Mouse (Mus musculus) spleen, adult 2 months (tissue): ENCODE measurements around the gene Ostf1. TPM values are rescaled to one million over a fixed set of nuclear protein-coding genes. Genes with fewer than 3 reads are reported as not detected.

Experiments used
- DNase-seq, 2 experiments: peaks; one replicate each; pipeline versions ENCODE4 v3.0.0 to v3.0.0-alpha.2; 2012 to 2021; ENCODE audit warnings: low spot score in 2 of 2, low read depth in 1 of 2
- H3K27ac ChIP-seq: fragments of 200-500 bp; 2 replicates; pipeline ENCODE4 v1.5.1; 2012; ENCODE audit warnings: low read length, inconsistent platforms; ENCODE audit not compliant: insufficient read depth
- H3K27me3 ChIP-seq: fragments of 200-500 bp; 2 replicates; pipeline ENCODE4 v1.6.1; 2012; ENCODE audit warnings: mild to moderate bottlenecking, moderate library complexity, low read length, inconsistent platforms; ENCODE audit not compliant: control insufficient read depth, insufficient read depth
- H3K36me3 ChIP-seq: fragments of 200-500 bp; 2 replicates; pipeline ENCODE4 v1.6.1; 2012; ENCODE audit warnings: mild to moderate bottlenecking, low read length, inconsistent platforms; ENCODE audit not compliant: control insufficient read depth, insufficient read depth
- H3K4me1 ChIP-seq: fragments of 200-500 bp; 2 replicates; pipeline ENCODE4 v1.6.1; 2011; ENCODE audit warnings: inconsistent platforms; ENCODE audit not compliant: control insufficient read depth, insufficient read depth, insufficient read length
- H3K4me3 ChIP-seq: fragments of 200-500 bp; 2 replicates; pipeline ENCODE4 v1.5.1; 2011; ENCODE audit warnings: mild to moderate bottlenecking, inconsistent platforms; ENCODE audit not compliant: insufficient read depth, insufficient read length; ENCODE audit errors: extremely low read depth
- CTCF ChIP-seq: fragments of 200-500 bp; IDR thresholded peaks from 2 replicates; pipeline ENCODE4 v1.5.1; 2011; ENCODE audit warnings: mild to moderate bottlenecking, inconsistent platforms; ENCODE audit not compliant: insufficient read depth, insufficient read length, insufficient replicate concordance; ENCODE audit errors: extremely low read depth
- POLR2A ChIP-seq: fragments of 200-500 bp; IDR thresholded peaks from 2 replicates; pipeline ENCODE4 v1.6.1; 2011; ENCODE audit warnings: low read depth, low read length, inconsistent platforms
- WGBS: fragments of 180-500 bp; shearing (Covaris S2); methylation state at CpG from one replicate; pipeline ENCODE4 v1.1.7; 2018; 5-methylcytosine and 5-hydroxymethylcytosine counted together
- polyA plus RNA-seq: library from polyadenylated mRNA; depleted of rRNA; stranded (reverse); fragments of >200 nt; gene quantifications from 2 replicates; pipeline ENCODE4 v1.2.3, GENCODE M21; 2012; rRNA removed

Ostf1 gene
- polyA plus RNA-seq: 69.7 and 83.6 TPM in 2 replicates

DNA sequence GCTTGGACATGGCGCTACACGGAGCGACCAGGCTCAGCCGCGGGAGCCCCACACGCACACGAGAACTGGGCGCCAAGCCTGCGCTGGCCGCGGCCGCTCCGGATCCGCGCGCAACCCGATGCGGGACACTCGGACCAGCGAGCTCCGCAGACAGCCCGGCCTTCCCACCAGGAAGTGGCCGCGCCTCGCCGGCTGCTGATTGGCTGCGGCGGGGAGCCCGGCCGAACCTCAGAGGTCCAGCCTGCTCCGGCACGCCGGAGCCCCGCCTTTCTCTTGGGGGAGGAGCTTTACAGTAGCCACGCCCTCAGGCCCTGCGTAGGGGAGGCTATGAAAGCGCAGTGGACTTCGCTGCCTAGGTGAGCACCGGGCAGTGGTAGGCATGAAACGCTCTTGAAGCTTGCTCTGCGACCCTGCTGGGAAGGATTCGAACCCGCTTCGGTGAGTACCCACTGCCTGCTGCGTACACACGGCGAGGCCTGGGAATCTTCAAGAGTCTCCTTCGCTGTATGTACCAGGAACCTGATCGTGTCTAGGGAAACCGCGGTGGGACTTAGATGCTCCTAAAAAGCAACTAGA lies at the start of gene Ostf1, which contains the start of gene Nmrk1:
Ostf1 (minus strand) TSS at position 180 of the 576 bp plus-strand sequence.
Nmrk1 (plus strand) TSS at position 307 of the 576 bp plus-strand sequence.
- WGBS: under 1% methylated on average over 51 of the region's 51 CpGs

DNA sequence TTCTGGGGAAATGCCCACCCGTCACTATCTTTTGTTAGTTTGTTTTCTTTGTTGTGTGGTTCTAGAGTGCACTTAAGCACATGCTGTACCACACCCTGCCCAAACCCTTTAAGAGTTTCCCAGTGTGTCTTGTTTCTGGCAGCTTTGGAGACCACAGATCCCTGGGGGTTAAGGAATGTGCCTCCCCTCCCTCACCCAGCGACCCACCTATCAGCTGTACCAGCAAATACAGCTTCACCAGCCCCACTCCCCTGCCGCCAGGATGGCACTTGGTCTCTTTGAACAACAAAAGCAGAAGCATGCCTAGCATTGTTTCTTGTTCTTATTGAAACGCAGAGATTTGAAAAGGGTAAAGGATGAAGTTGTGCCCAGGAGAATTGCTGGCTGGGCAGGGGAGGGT lies 41.5 kb upstream of the Ostf1 start:
- no peaks in the 10 kb centered on the region for H3K27me3 ChIP-seq
- no peak overlapping the region for H3K4me3 ChIP-seq
- 86% methylated on average over 4 of the region's 4 CpGs for WGBS
- no peak for TF ChIP-seq POLR2A
- TF ChIP-seq CTCF: no peak
- H3K4me1 ChIP-seq: no peaks in the 10 kb centered on the region; the same call in 1 of the 2 replicates
- DNase-seq: no peak
- no peak overlapping the region for H3K27ac ChIP-seq
- no peaks in the 10 kb centered on the region for H3K36me3 ChIP-seq

More for the DNA sequence above, at the start of gene Ostf1, which contains the start of gene Nmrk1:
- DNase-seq: peak; percentile 75 to 98
- peak within 1 kb of the TSS; percentile 81 for H3K27ac ChIP-seq
- H3K36me3 ChIP-seq: no peaks in the 10 kb centered on the region
- TF ChIP-seq POLR2A (peak; percentile 58), CTCF (no peak)
- H3K4me3 ChIP-seq: peak within 1 kb of the TSS; percentile 82
- peaks cover 7% of the 10 kb centered on the region; the same call in 1 of the 2 replicates for H3K4me1 ChIP-seq
- H3K27me3 ChIP-seq: no peaks in the 10 kb centered on the region

DNA sequence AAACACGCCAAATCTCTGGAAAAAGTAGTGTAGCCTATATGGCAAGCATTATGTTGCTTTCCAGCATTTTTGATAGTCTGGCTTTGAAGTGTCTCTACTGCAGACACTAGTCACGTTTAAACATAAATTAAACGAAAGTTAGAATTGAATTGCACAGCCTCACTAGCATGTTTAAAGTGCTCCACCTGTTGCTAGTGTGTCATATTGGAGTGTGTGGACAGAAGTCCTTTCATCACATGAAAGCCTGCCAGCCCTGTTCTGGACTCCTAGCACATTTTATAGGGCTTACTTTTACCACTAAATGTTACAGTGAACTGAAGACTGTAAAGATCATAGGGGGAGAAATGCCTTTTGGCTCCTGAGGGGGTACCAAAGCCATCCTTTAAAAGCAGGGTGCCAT lies 40.9 kb upstream of the Ostf1 start:
- no peaks in the 10 kb centered on the region for H3K36me3 ChIP-seq
- H3K27ac ChIP-seq: no peak overlapping the region
- TF ChIP-seq POLR2A (no peak), CTCF (no peak)
- no peak for DNase-seq
- no peak overlapping the region for H3K4me3 ChIP-seq
- H3K4me1 ChIP-seq: no peaks in the 10 kb centered on the region; the same call in 1 of the 2 replicates
- 73% methylated on average over 3 of the region's 3 CpGs for WGBS
- H3K27me3 ChIP-seq: no peaks in the 10 kb centered on the region

DNA sequence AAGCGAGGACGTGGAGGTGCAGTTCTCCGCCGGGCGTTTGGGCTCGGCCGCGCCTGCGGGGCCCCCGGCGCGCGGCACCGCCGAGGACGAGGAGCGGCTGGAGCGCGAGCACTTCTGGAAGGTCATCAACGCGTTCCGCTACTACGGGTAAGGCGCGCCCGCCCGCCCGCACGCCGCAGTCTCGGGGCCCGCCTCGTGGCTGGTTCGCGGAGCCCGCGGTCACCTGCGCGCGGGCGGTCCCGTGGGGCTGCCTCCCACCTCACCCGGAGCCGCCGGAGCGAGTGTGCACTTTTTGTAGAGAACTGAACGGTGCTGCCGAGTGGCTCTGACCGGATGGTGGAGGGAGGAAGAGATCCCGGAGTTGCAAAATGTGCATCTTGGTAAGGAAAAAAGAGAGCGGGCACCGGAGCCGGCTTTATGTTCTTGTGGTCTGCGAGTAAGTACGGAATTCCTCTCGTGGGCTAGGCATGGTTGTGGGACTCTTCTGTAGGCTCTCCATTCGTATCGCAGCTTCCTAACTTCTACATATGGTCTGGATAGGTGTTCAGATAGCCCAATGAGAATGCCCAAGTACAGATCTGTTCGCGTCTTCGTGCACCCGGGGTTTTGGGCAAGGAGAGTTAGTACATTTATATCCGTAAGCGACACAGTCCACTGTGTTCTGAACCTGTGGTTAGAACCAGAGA lies 39.6 kb upstream of the Ostf1 start:
- H3K4me1 ChIP-seq: no peaks in the 10 kb centered on the region; the same call in 1 of the 2 replicates
- peak overlapping the region; percentile 40 for H3K27ac ChIP-seq
- H3K27me3 ChIP-seq: no peaks in the 10 kb centered on the region
- under 1% methylated on average over 64 of the region's 64 CpGs for WGBS
- peak; percentile 8 to 48 for DNase-seq
- H3K4me3 ChIP-seq: peak overlapping the region; percentile 80
- no peaks in the 10 kb centered on the region for H3K36me3 ChIP-seq
- TF ChIP-seq CTCF: no peak
- TF ChIP-seq POLR2A: no peak

DNA sequence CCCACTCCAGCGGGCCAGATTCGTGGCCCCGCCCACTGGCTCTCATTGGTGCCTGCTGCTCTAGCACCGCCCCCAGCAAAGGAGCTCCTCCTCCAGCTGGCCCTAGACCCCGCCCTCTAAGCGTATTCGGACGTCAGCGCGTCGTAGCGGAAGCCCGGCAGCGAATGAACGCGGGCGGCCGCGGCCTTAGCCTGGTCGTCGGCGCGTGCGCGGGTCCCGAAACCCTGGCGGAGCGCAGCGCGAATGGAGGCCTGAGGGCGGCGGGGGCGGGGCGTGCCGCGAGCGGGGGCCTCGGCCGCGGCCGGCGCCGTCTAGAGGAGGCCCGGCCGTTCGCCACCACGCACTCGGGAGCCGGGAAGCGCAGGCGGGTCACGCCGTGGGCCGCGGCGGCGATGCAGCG lies 39.0 kb upstream of the Ostf1 start, which contains the start of gene Carnmt1:
Carnmt1 (plus strand) TSS at position 157 of the 400 bp plus-strand sequence.
- Histone ChIP-seq H3K36me3 (no peaks in the 10 kb centered on the region), H3K27me3 (no peaks in the 10 kb centered on the region), H3K4me3 (peak within 1 kb of the TSS; percentile 80), H3K4me1 (no peaks in the 10 kb centered on the region; the same call in 1 of the 2 replicates), H3K27ac (peak within 1 kb of the TSS; percentile 40)
- peak; percentile 94 to 99 for DNase-seq
- under 1% methylated on average over 51 of the region's 58 CpGs for WGBS
- TF ChIP-seq POLR2A: no peak; the same call in 1 of the 2 replicates
- no peak for TF ChIP-seq CTCF

DNA sequence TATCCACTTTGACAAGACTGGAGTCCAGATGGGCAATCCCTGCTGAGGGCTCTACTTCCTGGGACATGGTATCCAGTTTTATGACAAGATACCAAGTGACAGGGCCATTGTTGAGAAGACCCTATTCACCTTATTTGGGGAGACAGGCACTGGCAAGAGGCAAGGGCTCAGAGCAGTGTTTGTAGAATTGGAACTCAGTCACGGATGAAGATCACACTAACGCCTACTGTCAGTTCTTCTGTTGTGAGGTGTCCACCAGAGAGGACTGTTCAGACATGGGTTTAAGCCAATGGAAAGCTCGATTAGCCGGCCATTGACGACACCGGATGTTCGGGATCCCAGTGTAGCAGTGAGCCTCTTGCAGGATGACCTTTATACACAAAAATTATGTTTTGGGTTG lies 37.9 kb upstream of the Ostf1 start:
- 95% methylated on average over 7 of the region's 7 CpGs for WGBS
- no peak overlapping the region for H3K27ac ChIP-seq
- no peaks in the 10 kb centered on the region; the same call in 1 of the 2 replicates for H3K4me1 ChIP-seq
- DNase-seq: no peak
- H3K27me3 ChIP-seq: no peaks in the 10 kb centered on the region
- no peak overlapping the region for H3K4me3 ChIP-seq
- TF ChIP-seq POLR2A: no peak
- TF ChIP-seq CTCF: no peak
- H3K36me3 ChIP-seq: no peaks in the 10 kb centered on the region

DNA sequence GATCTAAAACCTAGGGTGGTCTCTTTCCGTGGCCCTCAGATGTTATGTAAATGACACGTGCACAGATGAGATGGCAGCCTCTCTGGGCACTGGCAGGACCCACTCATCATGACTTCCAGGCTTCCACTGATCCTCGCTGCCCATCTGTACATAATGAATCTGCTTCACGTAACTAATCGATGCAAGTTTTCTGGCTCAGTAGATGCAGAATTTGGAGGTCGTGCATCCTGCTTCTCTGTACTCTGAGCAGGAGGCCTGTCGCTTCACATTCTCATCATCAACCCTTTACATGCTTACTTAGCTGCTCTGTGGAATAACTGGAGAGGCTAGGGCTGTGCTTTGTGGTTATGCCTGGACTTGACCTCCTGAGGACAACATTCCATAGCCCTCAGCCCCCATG lies 35.3 kb upstream of the Ostf1 start:
- no peak for DNase-seq
- no peak overlapping the region for H3K4me3 ChIP-seq
- H3K27ac ChIP-seq: no peak overlapping the region
- TF ChIP-seq CTCF (no peak), POLR2A (no peak)
- no peaks in the 10 kb centered on the region for H3K27me3 ChIP-seq
- no peaks in the 10 kb centered on the region for H3K4me1 ChIP-seq
- 96% methylated on average over 7 of the region's 7 CpGs for WGBS
- no peaks in the 10 kb centered on the region for H3K36me3 ChIP-seq
